Mouse (Mus musculus): ENCODE data around the gene Cxcr2. TPM values are rescaled to one million over a fixed set of nuclear protein-coding genes. Genes with fewer than 3 reads are reported as not detected.

The Cxcr2 gene
- polyA plus RNA-seq, 1 experiment from 2014 or later, result 0.07 TPM

GRCm38 (mm10) chr1:74190471-74190870 is 36.7 kb downstream of the Cxcr2 start:
- Histone ChIP-seq H3K4me3 (ENCODE audit: low read depth, low read length) (no peak overlapping the region), H3K36me3 (ENCODE audit: control insufficient read depth, insufficient read depth) (no peaks in the 10 kb centered on the region), H3K9ac (ENCODE audit: low read depth, low read length) (no peak overlapping the region), H3K4me1 (replicated peaks; ENCODE audit: control insufficient read depth, insufficient read depth, low read length) (no peaks in the 10 kb centered on the region), H3K27ac (ENCODE audit: low read depth, low read length) (no peak overlapping the region), H3K27me3 (replicated peaks; ENCODE audit: control insufficient read depth, insufficient read depth, low read length) (no peaks in the 10 kb centered on the region), H3K4me2 (replicated peaks; ENCODE audit: low read depth) (no peak overlapping the region), H3K9me3 (ENCODE audit: control insufficient read depth) (no peaks in the 10 kb centered on the region)
- ATAC-seq, result no peak
- no peak for TF ChIP-seq CTCF (IDR thresholded peaks at IDR 0.05; ENCODE audit: low read depth)
- WGBS, result 93% methylated on average over 7 of the region's 7 CpGs

GRCm38 (mm10) chr1:74192711-74193110 is 38.9 kb downstream of the Cxcr2 start:
- Histone ChIP-seq H3K4me3 (ENCODE audit: low read depth, low read length) (no peak overlapping the region), H3K9me3 (ENCODE audit: control insufficient read depth) (no peaks in the 10 kb centered on the region), H3K4me2 (replicated peaks; ENCODE audit: low read depth) (no peak overlapping the region), H3K4me1 (replicated peaks; ENCODE audit: control insufficient read depth, insufficient read depth, low read length) (peaks cover 3% of the 10 kb centered on the region; the same call in 1 of the 2 replicates), H3K27ac (ENCODE audit: low read depth, low read length) (no peak overlapping the region), H3K27me3 (replicated peaks; ENCODE audit: control insufficient read depth, insufficient read depth, low read length) (no peaks in the 10 kb centered on the region), H3K36me3 (ENCODE audit: control insufficient read depth, insufficient read depth) (no peaks in the 10 kb centered on the region), H3K9ac (ENCODE audit: low read depth, low read length) (no peak overlapping the region)
- 61% methylated on average over 2 of the region's 2 CpGs for WGBS
- no peak for ATAC-seq
- TF ChIP-seq CTCF (IDR thresholded peaks at IDR 0.05; ENCODE audit: low read depth), result no peak

- no peak for TF ChIP-seq CTCF (IDR thresholded peaks at IDR 0.05; ENCODE audit: low read depth)
- WGBS, result 56% methylated on average over 8 of the region's 8 CpGs
- no peaks in the 10 kb centered on the region for H3K27me3 ChIP-seq (replicated peaks; ENCODE audit: control insufficient read depth, insufficient read depth, low read length)
- no peak within 1 kb of the TSS for H3K27ac ChIP-seq (ENCODE audit: low read depth, low read length)
- no peak within 1 kb of the TSS for H3K4me2 ChIP-seq (replicated peaks; ENCODE audit: low read depth)
- no peaks in the 10 kb centered on the region for H3K36me3 ChIP-seq (ENCODE audit: control insufficient read depth, insufficient read depth)
- H3K4me1 ChIP-seq (replicated peaks; ENCODE audit: control insufficient read depth, insufficient read depth, low read length), result peaks cover 3% of the 10 kb centered on the region; the same call in 1 of the 2 replicates
- H3K4me3 ChIP-seq (ENCODE audit: low read depth, low read length), result no peak within 1 kb of the TSS
- no peak for ATAC-seq
- H3K9me3 ChIP-seq (ENCODE audit: control insufficient read depth), result no peaks in the 10 kb centered on the region
- H3K9ac ChIP-seq (ENCODE audit: low read depth, low read length), result no peak within 1 kb of the TSS
Measured at GRCm38 (mm10) chr1:74194445-74194844, 40.7 kb downstream of the Cxcr2 start, which contains the start of gene Cxcr1. Cxcr1 (minus strand) TSS chr1:74194631.

GRCm38 (mm10) chr1:74195961-74196360 is 42.2 kb downstream of the Cxcr2 start:
- H3K36me3 ChIP-seq (ENCODE audit: control insufficient read depth, insufficient read depth), result no peaks in the 10 kb centered on the region
- peak; percentile 84 for TF ChIP-seq CTCF (IDR thresholded peaks at IDR 0.05; ENCODE audit: low read depth)
- peaks cover 4% of the 10 kb centered on the region; the same call in 1 of the 2 replicates for H3K4me1 ChIP-seq (replicated peaks; ENCODE audit: control insufficient read depth, insufficient read depth, low read length)
- no peak overlapping the region for H3K4me3 ChIP-seq (ENCODE audit: low read depth, low read length)
- no peaks in the 10 kb centered on the region for H3K27me3 ChIP-seq (replicated peaks; ENCODE audit: control insufficient read depth, insufficient read depth, low read length)
- 39% methylated on average over 7 of the region's 7 CpGs for WGBS
- no peaks in the 10 kb centered on the region for H3K9me3 ChIP-seq (ENCODE audit: control insufficient read depth)
- peak overlapping the region; percentile 51 for H3K4me2 ChIP-seq (replicated peaks; ENCODE audit: low read depth)
- ATAC-seq, result no peak
- no peak overlapping the region for H3K9ac ChIP-seq (ENCODE audit: low read depth, low read length)
- H3K27ac ChIP-seq (ENCODE audit: low read depth, low read length), result peak overlapping the region; percentile 68; the same call in 1 of the 2 replicates

GRCm38 (mm10) chr1:74196621-74197419 is 43.0 kb downstream of the Cxcr2 start:
- WGBS, result 40% methylated on average over 17 of the region's 17 CpGs
- Histone ChIP-seq H3K27ac (ENCODE audit: low read depth, low read length) (peak overlapping the region; percentile 68), H3K4me3 (ENCODE audit: low read depth, low read length) (no peak overlapping the region), H3K27me3 (replicated peaks; ENCODE audit: control insufficient read depth, insufficient read depth, low read length) (no peaks in the 10 kb centered on the region), H3K9ac (ENCODE audit: low read depth, low read length) (no peak overlapping the region), H3K4me2 (replicated peaks; ENCODE audit: low read depth) (peak overlapping the region; percentile 51), H3K9me3 (ENCODE audit: control insufficient read depth) (no peaks in the 10 kb centered on the region), H3K36me3 (ENCODE audit: control insufficient read depth, insufficient read depth) (no peaks in the 10 kb centered on the region), H3K4me1 (replicated peaks; ENCODE audit: control insufficient read depth, insufficient read depth, low read length) (peaks cover 6% of the 10 kb centered on the region; the same call in 1 of the 2 replicates)
- peak; percentile 86 for ATAC-seq
- TF ChIP-seq CTCF (IDR thresholded peaks at IDR 0.05; ENCODE audit: low read depth), result no peak

- H3K4me2 ChIP-seq (replicated peaks; ENCODE audit: low read depth), result no peak overlapping the region
- H3K4me1 ChIP-seq (replicated peaks; ENCODE audit: control insufficient read depth, insufficient read depth, low read length), result peaks cover 6% of the 10 kb centered on the region; the same call in 1 of the 2 replicates
- no peaks in the 10 kb centered on the region for H3K36me3 ChIP-seq (ENCODE audit: control insufficient read depth, insufficient read depth)
- no peak overlapping the region for H3K27ac ChIP-seq (ENCODE audit: low read depth, low read length)
- WGBS, result 74% methylated on average over 12 of the region's 12 CpGs
- H3K27me3 ChIP-seq (replicated peaks; ENCODE audit: control insufficient read depth, insufficient read depth, low read length), result no peaks in the 10 kb centered on the region
- no peak overlapping the region for H3K4me3 ChIP-seq (ENCODE audit: low read depth, low read length)
- H3K9me3 ChIP-seq (ENCODE audit: control insufficient read depth), result no peaks in the 10 kb centered on the region
- TF ChIP-seq CTCF (IDR thresholded peaks at IDR 0.05; ENCODE audit: low read depth), result no peak
- no peak overlapping the region for H3K9ac ChIP-seq (ENCODE audit: low read depth, low read length)
- no peak for ATAC-seq
Measured at GRCm38 (mm10) chr1:74197726-74198470, 44.1 kb downstream of the Cxcr2 start.
